Mouse (Mus musculus) cortical plate, adult 2 months (tissue): ENCODE measurements at regions not wholly inside any gene's neighbourhood (a gene's known extent, or its start where the extent isn't known, plus 50 kb on each side); places are given as distances from the start of the nearest gene placed in this dataset.

Experiments used
- H3K27ac ChIP-seq: fragments of 200-500 bp; 2 replicates; pipeline ENCODE4 v1.5.1; 2012; ENCODE audit warnings: low read length, control low read depth, inconsistent platforms; ENCODE audit not compliant: insufficient read depth
- H3K4me1 ChIP-seq: fragments of 200-500 bp; 2 replicates; pipeline ENCODE4 v1.6.1; 2011; ENCODE audit warnings: low read length; ENCODE audit not compliant: control insufficient read depth, insufficient read depth
- H3K4me3 ChIP-seq: fragments of 200-500 bp; 2 replicates; pipeline ENCODE4 v1.5.1; 2011; ENCODE audit warnings: mild to moderate bottlenecking, low read length, control low read depth; ENCODE audit not compliant: insufficient read depth
- CTCF ChIP-seq: fragments of 200-500 bp; IDR thresholded peaks from 2 replicates; pipeline ENCODE4 v1.5.1; 2011; ENCODE audit warnings: mild to moderate bottlenecking, control low read depth, low read length; ENCODE audit not compliant: insufficient read depth; ENCODE audit errors: extremely low read depth
- POLR2A ChIP-seq: fragments of 200-500 bp; IDR thresholded peaks from 2 replicates; pipeline ENCODE4 v1.6.1; 2011; ENCODE audit warnings: mild to moderate bottlenecking, low read length, control low read depth; ENCODE audit not compliant: insufficient read depth; ENCODE audit errors: extremely low read depth

DNA sequence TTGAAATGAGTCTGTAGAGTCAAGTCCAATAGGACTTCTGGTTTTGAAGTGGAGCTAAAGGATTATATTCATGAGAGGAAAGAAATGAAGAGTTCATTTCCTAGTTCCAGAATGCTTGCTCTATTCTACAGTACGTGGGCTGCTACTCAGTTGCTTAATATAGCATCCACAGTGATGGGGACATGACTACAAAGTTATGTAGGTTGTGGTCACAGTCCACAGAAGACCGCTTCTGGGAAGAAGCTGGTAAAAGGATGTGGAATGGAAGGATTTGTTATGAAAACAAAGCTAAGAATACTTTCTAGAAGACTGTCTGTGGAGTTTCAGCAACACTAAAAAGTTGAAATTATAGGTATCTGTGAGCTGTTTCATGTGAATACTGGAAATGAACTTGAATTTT is 739.8 kb downstream of the Slitrk6 start:
- H3K27ac ChIP-seq = no peak overlapping the region
- TF ChIP-seq POLR2A = no peak
- no peaks in the 10 kb centered on the region for H3K4me1 ChIP-seq
- no peak overlapping the region for H3K4me3 ChIP-seq

GRCm38 (mm10) chr14:110013229-110013628 is 741.7 kb downstream of the Slitrk6 start:
- H3K27ac ChIP-seq = no peak overlapping the region
- TF ChIP-seq CTCF (no peak), POLR2A (no peak)
- H3K4me3 ChIP-seq = no peak overlapping the region
- no peaks in the 10 kb centered on the region for H3K4me1 ChIP-seq

GRCm38 (mm10) chr14:110007159-110007558 is 747.8 kb downstream of the Slitrk6 start:
- Histone ChIP-seq H3K4me1 (no peaks in the 10 kb centered on the region), H3K4me3 (no peak overlapping the region), H3K27ac (no peak overlapping the region)
- no peak for TF ChIP-seq CTCF
- no peak for TF ChIP-seq POLR2A

GRCm38 (mm10) chr14:109985026-109985425 is 769.9 kb downstream of the Slitrk6 start:
- TF ChIP-seq POLR2A (no peak), CTCF (no peak)
- no peak overlapping the region for H3K27ac ChIP-seq
- no peaks in the 10 kb centered on the region for H3K4me1 ChIP-seq
- H3K4me3 ChIP-seq = no peak overlapping the region

GRCm38 (mm10) chr14:109958008-109958407 is 796.9 kb downstream of the Slitrk6 start:
- Histone ChIP-seq H3K4me3 (no peak overlapping the region), H3K27ac (no peak overlapping the region), H3K4me1 (no peaks in the 10 kb centered on the region)
- TF ChIP-seq CTCF (no peak), POLR2A (no peak)

DNA sequence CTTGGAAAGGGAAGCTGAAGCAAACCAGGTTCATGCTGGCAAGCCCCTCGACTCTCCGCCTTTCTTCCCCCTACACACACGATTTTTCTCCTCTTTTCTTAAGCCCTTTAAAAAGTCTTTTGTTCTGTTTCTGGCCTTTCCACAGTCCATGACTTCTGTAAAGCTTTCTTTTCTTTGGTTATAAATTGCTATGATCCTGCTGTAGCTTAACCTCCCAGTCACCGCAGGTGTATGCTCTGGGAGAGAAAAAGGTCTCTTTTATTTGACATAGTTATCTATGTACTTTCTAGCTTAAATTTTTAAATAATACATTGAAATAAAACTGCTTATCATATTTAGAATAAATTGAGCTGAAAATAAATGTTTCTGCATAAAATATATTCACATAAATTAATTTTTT is 813.0 kb downstream of the Slitrk6 start:
- no peak overlapping the region for H3K4me3 ChIP-seq
- H3K4me1 ChIP-seq = no peaks in the 10 kb centered on the region
- H3K27ac ChIP-seq = no peak overlapping the region
- TF ChIP-seq POLR2A (no peak), CTCF (no peak)

- H3K27ac ChIP-seq = no peak overlapping the region
- no peak overlapping the region for H3K4me3 ChIP-seq
- no peaks in the 10 kb centered on the region for H3K4me1 ChIP-seq
- TF ChIP-seq POLR2A (no peak), CTCF (no peak)
Measured at GRCm38 (mm10) chr14:109941162-109941561, 813.8 kb downstream of the Slitrk6 start.

DNA sequence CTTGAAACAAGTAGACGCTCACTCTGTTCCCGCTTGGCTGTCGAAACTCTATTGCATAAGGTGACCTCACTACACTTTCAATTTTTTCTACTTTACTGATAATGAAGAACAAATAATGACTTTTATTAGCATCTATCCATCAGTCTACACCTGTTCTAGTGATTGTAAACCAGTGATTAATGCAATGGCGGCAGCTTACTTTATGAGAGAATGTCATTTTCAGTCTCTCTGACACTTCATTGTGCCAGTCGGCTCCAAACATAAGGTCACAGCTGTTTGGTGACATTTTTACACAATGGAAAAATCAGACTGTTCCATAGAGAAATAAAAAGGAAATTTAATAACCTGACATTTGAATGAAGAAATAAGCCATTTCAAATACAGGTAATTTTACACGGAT is 817.5 kb downstream of the Slitrk6 start:
- no peaks in the 10 kb centered on the region for H3K4me1 ChIP-seq
- H3K4me3 ChIP-seq = no peak overlapping the region
- H3K27ac ChIP-seq = no peak overlapping the region
- no peak for TF ChIP-seq POLR2A

GRCm38 (mm10) chr14:109928977-109929376 is 826.0 kb downstream of the Slitrk6 start:
- TF ChIP-seq POLR2A = no peak
- no peak for TF ChIP-seq CTCF
- no peaks in the 10 kb centered on the region for H3K4me1 ChIP-seq
- H3K4me3 ChIP-seq = no peak overlapping the region
- no peak overlapping the region for H3K27ac ChIP-seq

DNA sequence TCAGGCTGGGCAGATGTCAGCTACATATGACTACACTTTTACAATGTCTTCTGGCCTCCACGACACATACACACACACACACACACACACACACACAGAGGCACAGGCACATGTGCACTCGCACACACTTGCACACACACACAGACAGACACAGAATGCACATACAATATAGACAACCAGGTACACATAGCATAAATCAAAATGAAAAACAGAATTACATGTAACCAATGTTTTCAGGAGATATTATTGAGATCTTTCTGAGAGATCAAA is 863.1 kb downstream of the Slitrk6 start:
- TF ChIP-seq POLR2A (no peak), CTCF (no peak)
- H3K4me3 ChIP-seq = no peak overlapping the region
- no peak overlapping the region for H3K27ac ChIP-seq
- no peaks in the 10 kb centered on the region for H3K4me1 ChIP-seq
